Mouse (Mus musculus) midbrain, embryonic 15.5 days (tissue): ENCODE results near the gene Mrgprd. TPM values are rescaled to one million over a fixed set of nuclear protein-coding genes. Genes with fewer than 3 reads are reported as not detected.

ENCODE experiments used
- ATAC-seq: fragments of 200-750 bp; cut with Nextera tagmentation; replicated peaks from 2 replicates; pipeline ENCODE4 v1.8.0; 2017; ENCODE audit warnings: moderate TSS enrichment
- H3K27ac ChIP-seq: fragments of 300-500 bp; sonication (generic); 2 replicates; pipeline ENCODE4 v1.5.1; 2015; ENCODE audit warnings: mild to moderate bottlenecking, inconsistent platforms
- H3K27me3 ChIP-seq: fragments of 300-500 bp; sonication (generic); replicated peaks from 2 replicates; pipeline ENCODE4 v1.6.1; 2015; ENCODE audit warnings: inconsistent platforms
- H3K36me3 ChIP-seq: fragments of 300-500 bp; sonication (generic); replicated peaks from 2 replicates; pipeline ENCODE4 v1.6.1; 2015; ENCODE audit warnings: inconsistent platforms
- H3K4me1 ChIP-seq: fragments of 300-500 bp; sonication (generic); 2 replicates; pipeline ENCODE4 v1.6.1; 2015; ENCODE audit warnings: inconsistent platforms
- H3K4me2 ChIP-seq: fragments of 300-500 bp; sonication (generic); 2 replicates; pipeline ENCODE4 v1.6.1; 2015; ENCODE audit warnings: inconsistent platforms, mild to moderate bottlenecking, moderate library complexity
- H3K4me3 ChIP-seq: fragments of 300-500 bp; sonication (generic); 2 replicates; pipeline ENCODE4 v1.5.1; 2015; ENCODE audit warnings: mild to moderate bottlenecking, inconsistent platforms
- H3K9ac ChIP-seq: fragments of 300-500 bp; sonication (generic); 2 replicates; pipeline ENCODE4 v1.6.1; 2015; ENCODE audit warnings: mild to moderate bottlenecking, inconsistent platforms
- H3K9me3 ChIP-seq: fragments of 300-500 bp; sonication (generic); 2 replicates; pipeline ENCODE4 v1.6.1; 2016; ENCODE audit warnings: inconsistent platforms
- WGBS: fragments of 180-500 bp; shearing (Covaris S2); methylation state at CpG from one replicate; pipeline ENCODE4 v1.1.7; 2015; ENCODE audit warnings: mixed read lengths; 5-methylcytosine and 5-hydroxymethylcytosine counted together
- polyA plus RNA-seq: library from polyadenylated mRNA; unstranded; fragments of >200 nt; fragmentation: Nextera tagmentation; extraction: Ambion mirVana; gene quantifications from 2 replicates; pipeline ENCODE4 v1.2.1, GENCODE M21; 2015

The Mrgprd gene
- polyA plus RNA-seq, 1 experiment from 2014 or later, result not detected

DNA sequence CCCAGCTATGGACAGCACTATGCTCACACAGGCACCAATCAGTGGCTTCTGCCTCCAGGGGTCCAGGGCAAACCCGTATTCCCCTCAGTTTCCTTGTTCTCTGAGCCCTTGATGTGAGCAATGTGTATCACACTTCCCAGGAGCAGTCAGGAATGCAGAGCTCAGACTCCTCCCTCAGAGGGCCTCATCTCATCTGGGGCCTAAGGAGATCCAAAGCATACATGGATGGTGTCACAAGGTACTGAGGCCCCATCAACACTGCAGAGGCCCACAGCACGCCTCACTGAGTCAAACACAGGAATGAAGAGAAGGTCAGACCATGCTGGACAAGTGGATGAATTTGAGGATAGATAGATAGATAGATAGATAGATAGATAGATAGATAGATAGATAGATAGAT, 21.9 kb upstream of the Mrgprd start:
- Histone ChIP-seq H3K4me1 (no peaks in the 10 kb centered on the region), H3K9me3 (no peaks in the 10 kb centered on the region), H3K27ac (no peak overlapping the region), H3K4me3 (no peak overlapping the region), H3K27me3 (no peaks in the 10 kb centered on the region), H3K9ac (no peak overlapping the region), H3K4me2 (no peak overlapping the region), H3K36me3 (no peaks in the 10 kb centered on the region)
- ATAC-seq, result no peak
- 72% methylated on average over 2 of the region's 2 CpGs for WGBS

DNA sequence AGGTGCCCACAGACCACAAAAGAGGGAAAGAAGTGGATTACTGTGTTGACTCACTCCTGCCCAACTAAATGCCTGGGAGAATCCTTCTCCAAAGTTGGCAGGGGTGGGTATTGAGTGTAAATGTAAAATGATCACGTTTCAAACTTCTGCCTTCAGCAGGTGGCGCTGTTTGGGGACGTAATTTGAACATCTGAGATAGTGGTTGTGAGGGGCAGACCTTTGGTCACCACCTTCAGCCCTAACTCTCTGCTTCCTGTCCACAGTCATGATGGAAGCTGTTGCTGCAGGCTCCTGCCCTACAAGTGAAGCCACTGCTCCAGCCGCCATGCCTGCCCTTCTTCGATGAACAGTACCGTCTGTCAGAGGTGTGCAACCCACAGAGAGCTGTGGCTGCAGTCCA, 20.8 kb upstream of the Mrgprd start:
- H3K9ac ChIP-seq, result no peak overlapping the region
- H3K9me3 ChIP-seq, result no peaks in the 10 kb centered on the region
- ATAC-seq, result no peak
- no peaks in the 10 kb centered on the region for H3K4me1 ChIP-seq
- no peak overlapping the region for H3K27ac ChIP-seq
- no peak overlapping the region for H3K4me2 ChIP-seq
- WGBS, result 36% methylated on average over 6 of the region's 6 CpGs
- H3K27me3 ChIP-seq, result no peaks in the 10 kb centered on the region
- no peak overlapping the region for H3K4me3 ChIP-seq
- H3K36me3 ChIP-seq, result no peaks in the 10 kb centered on the region

DNA sequence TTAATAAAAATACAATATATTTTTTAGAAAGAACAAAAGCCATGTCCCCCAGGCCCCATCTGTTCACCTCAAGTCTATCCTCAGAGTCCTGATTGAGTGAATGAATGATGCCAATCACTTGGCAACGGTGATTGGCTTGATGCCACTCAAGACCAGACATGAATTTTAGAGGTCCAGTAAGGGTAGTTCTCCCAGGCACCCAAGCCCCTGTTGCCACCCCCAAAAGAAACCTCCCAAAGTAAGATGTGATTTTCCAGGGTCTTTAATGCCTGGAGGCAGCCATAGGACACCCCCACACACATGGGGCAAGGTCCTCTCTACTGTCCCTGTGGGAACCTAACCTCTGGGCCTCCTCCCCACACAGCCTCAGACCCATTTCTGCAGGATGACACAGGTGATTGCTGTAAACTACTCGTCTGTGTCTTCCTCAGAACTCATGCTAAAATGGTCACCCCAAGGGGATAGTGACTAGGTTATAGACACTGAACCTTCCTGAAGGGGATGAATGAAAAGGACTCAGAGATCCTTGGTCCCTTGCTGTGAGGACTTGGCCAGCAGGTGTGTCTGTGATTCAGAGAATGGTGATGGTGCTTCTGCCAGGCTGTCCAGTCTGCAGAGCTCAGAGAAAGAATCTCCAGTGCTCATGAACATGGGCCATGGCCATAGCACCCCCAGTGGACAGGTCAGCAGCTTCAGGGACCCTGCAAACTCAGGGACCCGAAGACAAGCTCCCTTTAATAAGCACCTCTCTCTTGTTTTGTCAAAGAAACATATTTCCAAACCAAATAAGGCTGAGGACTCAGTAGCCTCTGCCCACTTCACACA, 15.8 kb upstream of the Mrgprd start:
- Histone ChIP-seq H3K4me2 (no peak overlapping the region), H3K9ac (no peak overlapping the region), H3K27me3 (no peaks in the 10 kb centered on the region), H3K4me3 (no peak overlapping the region), H3K36me3 (no peaks in the 10 kb centered on the region), H3K9me3 (no peaks in the 10 kb centered on the region), H3K27ac (no peak overlapping the region), H3K4me1 (peaks cover 9% of the 10 kb centered on the region)
- ATAC-seq, result no peak
- 61% methylated on average over 3 of the region's 3 CpGs for WGBS

GRCm38 (mm10) chr7:145299562-145300320, 14.9 kb upstream of the Mrgprd start:
- H3K27ac ChIP-seq, result no peak overlapping the region
- no peaks in the 10 kb centered on the region for H3K27me3 ChIP-seq
- H3K4me2 ChIP-seq, result no peak overlapping the region
- ATAC-seq, result no peak
- no peak overlapping the region for H3K4me3 ChIP-seq
- H3K4me1 ChIP-seq, result peaks cover 9% of the 10 kb centered on the region
- H3K9ac ChIP-seq, result no peak overlapping the region
- H3K36me3 ChIP-seq, result no peaks in the 10 kb centered on the region
- 71% methylated on average over 7 of the region's 7 CpGs for WGBS
- H3K9me3 ChIP-seq, result no peaks in the 10 kb centered on the region

DNA sequence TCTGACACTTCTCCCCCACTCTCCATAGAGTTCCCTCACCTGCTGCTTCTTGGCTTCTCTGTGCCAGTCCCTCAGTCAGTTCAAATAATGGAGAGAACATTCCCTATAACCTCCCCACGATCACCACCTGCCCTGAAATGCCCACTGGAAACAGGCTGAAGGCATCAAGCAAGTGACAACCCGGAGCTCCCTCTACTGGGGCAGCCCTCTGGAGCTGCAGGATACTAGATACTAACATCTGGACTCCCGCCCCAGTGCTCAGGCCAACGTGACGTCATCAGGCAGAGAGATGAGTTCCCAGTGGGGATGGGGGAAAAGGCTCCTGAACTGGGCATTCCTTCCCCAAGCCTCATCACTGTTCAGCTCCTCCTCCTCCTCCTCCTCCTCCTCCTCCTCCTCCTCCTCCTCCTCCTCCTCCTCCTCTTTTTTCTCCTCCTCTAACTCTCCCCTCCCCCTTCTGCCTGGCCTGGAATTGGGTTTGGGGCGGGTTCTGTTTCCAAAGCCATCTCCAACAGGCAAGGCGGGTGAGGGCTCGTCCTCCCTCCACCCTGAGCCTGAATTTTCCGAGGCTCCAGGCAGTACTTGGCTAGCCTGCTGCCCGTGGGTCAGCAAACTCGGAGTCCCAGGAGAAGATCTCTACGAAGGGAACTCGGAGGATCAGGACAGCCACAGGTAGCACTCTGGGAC, 14.2 kb upstream of the Mrgprd start, which contains the start of gene Mrgprf:
Gene Mrgprf, plus strand, starts transcription at position 508 of the 687 bp plus-strand sequence.
- H3K9me3 ChIP-seq, result no peaks in the 10 kb centered on the region
- H3K9ac ChIP-seq, result no peak within 1 kb of the TSS
- peaks cover 9% of the 10 kb centered on the region for H3K4me1 ChIP-seq
- no peaks in the 10 kb centered on the region for H3K36me3 ChIP-seq
- H3K27me3 ChIP-seq, result no peaks in the 10 kb centered on the region
- no peak within 1 kb of the TSS for H3K27ac ChIP-seq
- no peak for ATAC-seq
- no peak within 1 kb of the TSS for H3K4me2 ChIP-seq
- 38% methylated on average over 12 of the region's 13 CpGs for WGBS
- no peak within 1 kb of the TSS for H3K4me3 ChIP-seq

- no peak for ATAC-seq
- no peak overlapping the region for H3K9ac ChIP-seq
- no peaks in the 10 kb centered on the region for H3K9me3 ChIP-seq
- H3K4me3 ChIP-seq, result no peak overlapping the region
- no peaks in the 10 kb centered on the region for H3K36me3 ChIP-seq
- H3K4me2 ChIP-seq, result no peak overlapping the region
- H3K27me3 ChIP-seq, result no peaks in the 10 kb centered on the region
- H3K27ac ChIP-seq, result no peak overlapping the region
- H3K4me1 ChIP-seq, result peaks cover 9% of the 10 kb centered on the region
Measured at GRCm38 (mm10) chr7:145301008-145301340, 13.7 kb upstream of the Mrgprd start.

GRCm38 (mm10) chr7:145301341-145302005, 13.2 kb upstream of the Mrgprd start:
- peaks cover 9% of the 10 kb centered on the region for H3K4me1 ChIP-seq
- ATAC-seq, result no peak

DNA sequence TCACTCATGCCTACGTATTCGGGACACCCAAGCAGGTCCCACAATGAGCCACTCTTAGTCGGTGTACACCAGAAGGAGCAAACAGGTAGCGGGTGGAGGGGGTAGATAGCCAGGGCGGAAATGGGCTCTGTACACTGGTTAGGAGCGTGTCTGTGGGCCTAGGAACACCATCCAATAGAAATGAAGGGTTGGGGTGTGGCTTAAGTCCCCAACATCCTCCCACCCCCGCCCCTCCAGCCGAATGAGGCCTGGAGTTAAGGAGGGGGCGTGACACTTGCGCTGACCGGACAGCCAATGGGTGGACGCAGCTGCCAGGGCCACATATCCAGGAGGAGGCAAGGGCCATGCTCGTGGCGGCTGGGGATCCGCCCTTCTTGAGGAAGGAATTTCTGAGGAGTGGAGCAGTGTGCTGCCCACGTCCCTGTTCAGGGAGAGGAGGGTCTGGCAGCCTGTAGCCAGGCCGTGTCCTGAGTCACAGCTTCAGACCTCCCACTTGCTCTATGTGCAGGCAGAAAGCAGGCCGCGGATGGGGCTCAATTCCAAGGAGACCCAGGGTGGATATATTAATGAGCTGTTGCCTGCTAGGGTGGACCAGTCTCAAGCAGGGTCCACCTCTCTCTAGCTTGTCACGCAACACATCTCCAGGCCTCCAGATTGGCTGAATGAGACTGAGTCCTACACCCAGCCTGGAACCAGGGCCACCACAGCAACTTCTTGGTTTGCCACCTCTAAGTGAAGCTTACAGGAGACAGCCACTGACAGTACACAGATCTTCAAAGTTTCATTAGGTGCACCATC, 11.9 kb upstream of the Mrgprd start:
- 7% methylated on average over 20 of the region's 20 CpGs for WGBS
- H3K9ac ChIP-seq, result no peak overlapping the region
- no peaks in the 10 kb centered on the region for H3K36me3 ChIP-seq
- H3K9me3 ChIP-seq, result no peaks in the 10 kb centered on the region
- H3K4me1 ChIP-seq, result peaks cover 9% of the 10 kb centered on the region
- peak overlapping the region; percentile 22; the same call in 1 of the 2 replicates for H3K4me3 ChIP-seq
- H3K27me3 ChIP-seq, result no peaks in the 10 kb centered on the region
- peak overlapping the region; percentile 52 for H3K4me2 ChIP-seq
- H3K27ac ChIP-seq, result no peak overlapping the region
- peak; percentile 86 for ATAC-seq

More at GRCm38 (mm10) chr7:145301341-145302005, 13.2 kb upstream of the Mrgprd start:
- Histone ChIP-seq H3K9ac (no peak overlapping the region), H3K4me2 (no peak overlapping the region), H3K4me3 (no peak overlapping the region), H3K27me3 (no peaks in the 10 kb centered on the region), H3K36me3 (no peaks in the 10 kb centered on the region), H3K27ac (no peak overlapping the region), H3K9me3 (no peaks in the 10 kb centered on the region)
- WGBS, result 89% methylated on average over 6 of the region's 6 CpGs

GRCm38 (mm10) chr7:145304153-145304552, 10.5 kb upstream of the Mrgprd start:
- WGBS, result 74% methylated on average over 2 of the region's 2 CpGs
- Histone ChIP-seq H3K9me3 (no peaks in the 10 kb centered on the region), H3K9ac (no peak overlapping the region), H3K27ac (no peak overlapping the region), H3K36me3 (no peaks in the 10 kb centered on the region), H3K4me1 (peaks cover 9% of the 10 kb centered on the region), H3K4me3 (no peak overlapping the region), H3K27me3 (no peaks in the 10 kb centered on the region), H3K4me2 (no peak overlapping the region)
- ATAC-seq, result no peak

DNA sequence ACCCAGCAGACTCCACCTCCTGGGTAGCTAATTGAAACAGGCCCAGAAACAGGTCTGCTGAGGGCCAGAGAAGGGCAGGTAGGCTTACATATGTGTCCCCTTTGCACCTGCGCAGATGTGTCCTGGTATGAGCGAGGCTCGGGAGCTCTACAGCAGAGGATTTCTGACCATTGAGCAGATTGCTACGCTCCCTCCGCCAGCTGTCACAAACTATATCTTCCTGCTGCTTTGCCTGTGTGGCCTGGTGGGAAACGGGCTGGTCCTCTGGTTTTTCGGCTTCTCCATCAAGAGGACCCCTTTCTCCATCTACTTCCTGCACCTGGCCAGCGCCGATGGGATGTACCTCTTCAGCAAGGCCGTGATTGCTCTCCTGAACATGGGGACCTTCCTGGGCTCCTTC, 7.0 kb upstream of the Mrgprd start:
- Histone ChIP-seq H3K27me3 (no peaks in the 10 kb centered on the region), H3K9me3 (no peaks in the 10 kb centered on the region), H3K4me3 (no peak overlapping the region), H3K9ac (no peak overlapping the region), H3K27ac (no peak overlapping the region), H3K36me3 (no peaks in the 10 kb centered on the region), H3K4me1 (peaks cover 4% of the 10 kb centered on the region; the same call in 1 of the 2 replicates), H3K4me2 (no peak overlapping the region)
- WGBS, result 92% methylated on average over 10 of the region's 10 CpGs
- no peak for ATAC-seq

- Histone ChIP-seq H3K27me3 (no peaks in the 10 kb centered on the region), H3K4me1 (no peaks in the 10 kb centered on the region), H3K4me2 (no peak overlapping the region), H3K4me3 (no peak overlapping the region), H3K36me3 (no peaks in the 10 kb centered on the region), H3K9ac (no peak overlapping the region), H3K27ac (no peak overlapping the region), H3K9me3 (no peaks in the 10 kb centered on the region)
- no peak for ATAC-seq
- 81% methylated on average over 30 of the region's 30 CpGs for WGBS
Measured at GRCm38 (mm10) chr7:145308061-145308675, 6.5 kb upstream of the Mrgprd start.
